Mouse (Mus musculus) lung, postnatal 0 days (tissue): Measurements from ENCODE around the gene Hoga1.

Experiments used
- CTCF ChIP-seq: IDR thresholded peaks from 2 replicates; pipeline ENCODE4 v1.5.1; 2016; ENCODE audit warnings: antibody characterized with exemption, mild to moderate bottlenecking
- EP300 ChIP-seq: IDR thresholded peaks from 2 replicates; pipeline ENCODE4 v1.6.1; 2016; ENCODE audit warnings: antibody characterized with exemption, mild to moderate bottlenecking, control low read depth

DNA sequence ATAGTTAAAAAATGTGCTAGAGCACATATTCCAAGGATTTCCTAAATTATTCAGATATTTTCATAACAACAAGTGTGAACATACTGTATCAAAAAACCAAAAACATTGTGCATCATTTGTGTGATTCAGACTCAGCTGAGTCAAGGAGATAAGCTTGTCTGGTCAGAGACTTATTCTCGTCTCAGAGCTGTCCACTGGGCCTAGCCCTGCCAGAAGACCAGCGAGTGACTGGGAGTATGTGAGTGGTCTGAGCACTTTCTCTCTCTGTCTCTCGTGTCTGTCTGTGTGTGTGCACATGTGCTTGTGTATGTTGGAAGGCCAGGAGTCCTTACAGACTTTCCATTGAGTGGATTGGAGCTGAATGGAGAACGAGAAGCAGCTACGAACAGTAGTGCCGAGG, 30.4 kb upstream of the Hoga1 start:
- TF ChIP-seq CTCF (no peak), EP300 (no peak)
